Mouse (Mus musculus) forebrain, postnatal 0 days (tissue): ENCODE data around the gene Tsc2. TPM values are rescaled to one million over a fixed set of nuclear protein-coding genes. Genes with fewer than 3 reads are reported as not detected.

Experiments used
- ATAC-seq: fragments of 200-750 bp; cut with Nextera tagmentation; 2 replicates; pipeline ENCODE4 v1.8.0; 2017; ENCODE audit warnings: mild to moderate bottlenecking, moderate library complexity
- DNase-seq: peaks from one replicate; pipeline ENCODE4 v3.0.0-alpha.2; 2015
- H3K27ac ChIP-seq: fragments of 300-500 bp; sonication (generic); 2 replicates; pipeline ENCODE4 v1.5.1; 2014; ENCODE audit warnings: low read depth, mild to moderate bottlenecking, antibody characterized with exemption, low read length, moderate library complexity, mixed read lengths
- H3K27me3 ChIP-seq: fragments of 300-500 bp; sonication (generic); 2 replicates; pipeline ENCODE4 v1.6.1; 2014; ENCODE audit warnings: mild to moderate bottlenecking, low read length, mixed read lengths; ENCODE audit not compliant: insufficient read depth
- H3K36me3 ChIP-seq: fragments of 300-500 bp; sonication (generic); 2 replicates; pipeline ENCODE4 v1.6.1; 2014; ENCODE audit warnings: mild to moderate bottlenecking, moderate library complexity; ENCODE audit not compliant: insufficient read depth
- H3K4me1 ChIP-seq: fragments of 300-500 bp; sonication (generic); 2 replicates; pipeline ENCODE4 v1.6.1; 2014; ENCODE audit warnings: antibody characterized with exemption; ENCODE audit not compliant: insufficient read depth
- H3K4me2 ChIP-seq: fragments of 300-500 bp; sonication (generic); 2 replicates; pipeline ENCODE4 v1.6.1; 2014; ENCODE audit warnings: low read depth, mild to moderate bottlenecking, moderate library complexity
- H3K4me3 ChIP-seq: fragments of 300-500 bp; sonication (generic); 2 replicates; pipeline ENCODE4 v1.5.1; 2014; ENCODE audit warnings: low read depth, low read length, mixed read lengths
- H3K9ac ChIP-seq: fragments of 300-500 bp; sonication (generic); 2 replicates; pipeline ENCODE4 v1.6.1; 2014; ENCODE audit warnings: mild to moderate bottlenecking
- H3K9me3 ChIP-seq: fragments of 300-500 bp; sonication (generic); 2 replicates; pipeline ENCODE4 v1.6.1; 2016; ENCODE audit warnings: low read length
- CTCF ChIP-seq: sonication (generic); IDR thresholded peaks from 2 replicates; pipeline ENCODE4 v1.5.1; 2016; ENCODE audit warnings: antibody characterized with exemption, control low read depth, low read depth
- WGBS: fragments of 180-500 bp; shearing (Covaris S2); extraction: QIAGEN DNeasy Blood & Tissue Kit; methylation state at CpG from one replicate; pipeline ENCODE4 v1.1.7; 2014; 5-methylcytosine and 5-hydroxymethylcytosine counted together
- polyA plus RNA-seq: library from polyadenylated mRNA; unstranded; fragments of >200 nt; fragmentation: Nextera tagmentation; extraction: Ambion mirVana; gene quantifications from 2 replicates; pipeline ENCODE4 v1.2.1, GENCODE M21; 2015
- total RNA-seq: library from RNA; depleted of rRNA; stranded (reverse); fragments of >200 nt; gene quantifications from 2 replicates; pipeline ENCODE4 v1.2.3, GENCODE M21; 2014

The Tsc2 gene
- total and polyA plus RNA-seq, 2 experiments from 2014 or later, result 56.2 to 92.6 TPM

- TF ChIP-seq CTCF, result no peak
- peaks cover 28% of the 10 kb centered on the region for H3K36me3 ChIP-seq
- no peak overlapping the region for H3K4me3 ChIP-seq
- 95% methylated on average over 2 of the region's 2 CpGs for WGBS
- no peaks in the 10 kb centered on the region for H3K27me3 ChIP-seq
- peaks cover 5% of the 10 kb centered on the region; the same call in 1 of the 2 replicates for H3K4me1 ChIP-seq
- DNase-seq (no peak), ATAC-seq (no peak)
- H3K27ac ChIP-seq, result no peak overlapping the region
- no peak overlapping the region for H3K4me2 ChIP-seq
- H3K9ac ChIP-seq, result no peak overlapping the region
- H3K9me3 ChIP-seq, result no peaks in the 10 kb centered on the region
Measured at GRCm38 (mm10) chr17:24561592-24561991, 70.8 kb downstream of the Tsc2 start.

GRCm38 (mm10) chr17:24560301-24561028 is 72.0 kb downstream of the Tsc2 start:
- WGBS, result 94% methylated on average over 5 of the region's 5 CpGs
- DNase-seq (no peak), ATAC-seq (no peak)
- Histone ChIP-seq H3K9me3 (no peaks in the 10 kb centered on the region), H3K27ac (no peak overlapping the region; the same call in 1 of the 2 replicates), H3K27me3 (no peaks in the 10 kb centered on the region), H3K4me3 (no peak overlapping the region), H3K9ac (no peak overlapping the region), H3K4me2 (no peak overlapping the region), H3K4me1 (peaks cover 5% of the 10 kb centered on the region; the same call in 1 of the 2 replicates), H3K36me3 (peaks cover 17% of the 10 kb centered on the region)
- TF ChIP-seq CTCF, result no peak

- no peak for TF ChIP-seq CTCF
- Histone ChIP-seq H3K9ac (no peak overlapping the region), H3K36me3 (0 out of 2 replicates have a peak, but pooled peaks cover 3% of the 10 kb centered on the region)
Measured at GRCm38 (mm10) chr17:24559146-24559545, 73.3 kb downstream of the Tsc2 start.

GRCm38 (mm10) chr17:24558600-24559099 is 73.8 kb downstream of the Tsc2 start:
- Histone ChIP-seq H3K4me2 (no peak overlapping the region), H3K27me3 (no peaks in the 10 kb centered on the region), H3K4me1 (peaks cover 5% of the 10 kb centered on the region; the same call in 1 of the 2 replicates), H3K9ac (no peak overlapping the region), H3K27ac (peak overlapping the region; percentile 72), H3K36me3 (no peaks in the 10 kb centered on the region), H3K9me3 (no peaks in the 10 kb centered on the region), H3K4me3 (no peak overlapping the region)
- TF ChIP-seq CTCF, result no peak
- 11% methylated on average over 4 of the region's 4 CpGs for WGBS
- DNase-seq (peak; percentile 41), ATAC-seq (peak; percentile 87)

More at GRCm38 (mm10) chr17:24559146-24559545, 73.3 kb downstream of the Tsc2 start:
- Histone ChIP-seq H3K4me1 (peaks cover 5% of the 10 kb centered on the region; the same call in 1 of the 2 replicates), H3K9me3 (no peaks in the 10 kb centered on the region), H3K27ac (peak overlapping the region; percentile 72), H3K4me3 (no peak overlapping the region), H3K27me3 (no peaks in the 10 kb centered on the region), H3K4me2 (no peak overlapping the region)
- no peak for DNase-seq
- ATAC-seq, result peak; percentile 56
- WGBS, result 38% methylated on average over 3 of the region's 3 CpGs

DNA sequence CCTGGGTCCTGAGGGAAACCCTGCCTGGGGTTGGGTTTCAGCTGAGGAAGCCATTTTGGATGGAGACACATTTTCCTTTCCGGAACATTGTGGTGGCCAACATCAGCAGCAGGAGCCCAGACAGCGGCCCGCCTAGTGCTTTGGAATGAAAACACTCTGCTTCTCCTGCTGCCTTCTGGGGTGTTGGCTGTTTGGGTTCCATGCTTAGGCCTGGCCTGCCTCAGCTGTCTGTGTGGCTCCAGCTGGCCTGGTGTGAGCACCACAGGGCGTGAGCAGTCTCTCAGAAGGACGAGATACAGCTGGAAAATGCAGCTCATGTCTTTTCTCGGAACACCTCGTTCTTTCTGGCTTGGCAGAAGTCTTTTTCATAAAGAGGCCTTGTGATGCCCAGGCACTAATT is 75.3 kb downstream of the Tsc2 start:
- 85% methylated on average over 7 of the region's 7 CpGs for WGBS

GRCm38 (mm10) chr17:24551050-24551444 is 81.4 kb downstream of the Tsc2 start:
- H3K9me3 ChIP-seq, result no peaks in the 10 kb centered on the region
- ATAC-seq (no peak), DNase-seq (peak; percentile 13)
- H3K36me3 ChIP-seq, result no peaks in the 10 kb centered on the region
- peak overlapping the region; percentile 88 for H3K4me3 ChIP-seq
- peak overlapping the region; percentile 84 for H3K4me2 ChIP-seq
- no peaks in the 10 kb centered on the region for H3K27me3 ChIP-seq
- no peak overlapping the region for H3K27ac ChIP-seq
- H3K4me1 ChIP-seq, result peaks cover 19% of the 10 kb centered on the region
- 36% methylated on average over 3 of the region's 3 CpGs for WGBS
- H3K9ac ChIP-seq, result peak overlapping the region; percentile 96
- no peak for TF ChIP-seq CTCF

More for the DNA sequence above, 75.3 kb downstream of the Tsc2 start:
- ATAC-seq (no peak), DNase-seq (no peak)
- Histone ChIP-seq H3K4me2 (no peak overlapping the region), H3K9ac (no peak overlapping the region), H3K4me3 (no peak overlapping the region), H3K36me3 (no peaks in the 10 kb centered on the region), H3K27me3 (no peaks in the 10 kb centered on the region), H3K27ac (no peak overlapping the region), H3K4me1 (peaks cover 10% of the 10 kb centered on the region), H3K9me3 (no peaks in the 10 kb centered on the region)
- TF ChIP-seq CTCF, result no peak

DNA sequence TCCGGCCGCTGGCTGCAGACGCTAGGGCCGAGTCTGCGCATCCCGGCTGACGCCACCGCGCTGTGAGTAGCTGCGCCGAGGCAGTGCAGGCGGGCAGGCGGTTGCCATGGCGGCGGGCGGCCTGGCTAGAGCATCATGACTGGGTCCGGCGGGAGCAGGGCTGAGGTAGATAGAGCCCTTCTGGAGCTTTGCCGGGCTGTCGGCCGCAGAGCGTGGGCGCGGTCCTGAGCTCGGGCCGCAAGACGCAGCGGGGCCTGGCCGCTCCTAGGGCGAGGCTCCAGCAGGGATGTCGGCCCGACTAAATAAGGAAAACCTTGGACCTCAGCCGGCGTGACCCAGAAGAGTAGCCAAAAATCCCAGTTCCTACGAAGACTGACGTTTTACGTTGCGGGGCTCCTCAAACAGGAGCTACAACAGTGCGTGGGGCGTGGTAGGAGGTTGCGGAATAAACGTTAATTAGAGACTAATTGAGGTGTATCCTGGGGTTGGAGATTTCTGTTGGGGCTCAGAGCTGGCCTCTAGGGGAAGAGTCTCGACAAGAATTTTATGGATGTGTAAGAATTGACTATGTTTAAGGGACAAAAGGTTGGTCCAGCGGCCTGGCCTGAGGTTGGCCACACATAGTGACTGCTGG is 81.9 kb downstream of the Tsc2 start:
- peak overlapping the region; percentile 93 for H3K27ac ChIP-seq
- ATAC-seq (peak; percentile 80), DNase-seq (peak; percentile 77)
- H3K4me2 ChIP-seq, result peak overlapping the region; percentile 84
- no peaks in the 10 kb centered on the region for H3K27me3 ChIP-seq
- H3K9me3 ChIP-seq, result no peaks in the 10 kb centered on the region
- H3K9ac ChIP-seq, result peak overlapping the region; percentile 96
- no peaks in the 10 kb centered on the region for H3K36me3 ChIP-seq
- peak; percentile 16; the same call in 1 of the 2 replicates for TF ChIP-seq CTCF
- H3K4me1 ChIP-seq, result peaks cover 19% of the 10 kb centered on the region
- WGBS, result under 1% methylated on average over 43 of the region's 44 CpGs
- H3K4me3 ChIP-seq, result peak overlapping the region; percentile 88
